Mouse (Mus musculus): Measurements from ENCODE around the gene Cryzl1. TPM values are rescaled to one million over a fixed set of nuclear protein-coding genes. Genes with fewer than 3 reads are reported as not detected.

Cryzl1 gene
- polyA plus RNA-seq, 1 experiment from 2014 or later, result 54.5 TPM

DNA sequence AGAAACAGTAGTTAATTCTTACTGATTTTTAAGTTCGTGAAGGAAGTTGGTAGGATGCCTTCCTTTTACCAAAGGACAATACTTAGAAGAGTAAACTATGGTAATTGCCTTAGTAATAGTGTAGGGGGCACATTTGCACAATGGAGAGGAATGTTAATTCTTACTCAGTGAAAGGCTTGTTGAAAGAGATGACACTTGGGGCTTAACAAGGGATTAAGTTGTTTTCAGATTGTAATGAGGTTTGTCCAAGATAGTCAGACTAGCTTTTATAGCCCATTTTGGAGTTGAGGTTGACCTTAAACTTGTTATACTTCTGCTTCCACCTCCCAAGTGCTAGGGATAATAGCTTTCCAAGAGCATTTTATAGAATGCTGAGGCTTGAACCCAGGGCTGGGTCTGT, 67.4 kb downstream of the Cryzl1 start:
- Histone ChIP-seq H3K27me3 (ENCODE audit: control insufficient read depth, insufficient read depth, low read length) (no peaks in the 10 kb centered on the region), H3K9me3 (replicated peaks; ENCODE audit: control insufficient read depth, low read length) (no peaks in the 10 kb centered on the region), H3K4me3 (ENCODE audit: low read depth, low read length) (no peak overlapping the region), H3K4me2 (no peak overlapping the region), H3K27ac (ENCODE audit: low read depth, low read length) (no peak overlapping the region), H3K36me3 (ENCODE audit: control insufficient read depth, insufficient read depth, low read length) (peaks cover 75% of the 10 kb centered on the region), H3K4me1 (ENCODE audit: control insufficient read depth, insufficient read depth, low read length) (no peaks in the 10 kb centered on the region), H3K9ac (ENCODE audit: low read depth, low read length) (no peak overlapping the region)
- 80% methylated on average over 1 of the region's 1 CpGs for WGBS (ENCODE audit: insufficient replicate concordance)
- ATAC-seq (replicated peaks; ENCODE audit: insufficient number of reproducible peaks, low FRiP score, low TSS enrichment), result no peak

DNA sequence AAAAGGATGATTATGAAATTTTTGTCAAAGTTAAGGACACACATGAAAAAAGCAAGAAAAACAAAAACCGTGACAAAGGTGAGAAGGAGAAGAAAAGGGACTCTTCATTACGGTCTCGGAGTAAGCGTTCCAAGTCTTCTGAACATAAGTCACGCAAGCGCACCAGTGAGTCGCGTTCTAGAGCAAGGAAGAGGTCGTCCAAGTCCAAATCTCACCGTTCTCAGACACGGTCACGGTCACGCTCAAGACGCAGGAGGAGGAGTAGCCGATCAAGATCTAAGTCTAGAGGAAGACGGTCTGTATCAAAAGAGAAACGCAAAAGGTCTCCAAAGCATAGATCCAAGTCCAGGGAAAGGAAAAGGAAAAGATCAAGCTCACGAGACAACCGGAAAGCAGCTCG, 69.0 kb downstream of the Cryzl1 start:
- H3K9me3 ChIP-seq (replicated peaks; ENCODE audit: control insufficient read depth, low read length), result no peaks in the 10 kb centered on the region

DNA sequence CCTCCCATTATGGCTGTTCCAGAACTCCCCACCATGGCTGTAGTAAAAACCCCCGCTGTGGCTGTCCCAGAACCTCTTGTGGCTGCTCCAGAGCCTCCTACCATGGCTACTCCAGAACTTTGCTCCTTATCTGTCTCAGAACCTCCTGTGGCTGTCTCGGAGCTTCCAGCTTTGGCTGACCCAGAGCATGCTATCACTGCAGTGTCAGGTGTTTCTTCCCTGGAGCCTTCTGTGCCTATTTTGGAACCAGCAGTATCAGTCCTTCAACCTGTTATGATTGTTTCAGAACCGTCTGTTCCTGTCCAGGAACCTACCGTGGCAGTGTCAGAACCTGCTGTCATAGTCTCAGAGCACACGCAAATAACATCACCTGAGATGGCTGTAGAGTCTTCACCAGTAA, 70.3 kb downstream of the Cryzl1 start:
- Histone ChIP-seq H3K4me3 (ENCODE audit: low read depth, low read length) (no peak overlapping the region), H3K36me3 (ENCODE audit: control insufficient read depth, insufficient read depth, low read length) (peaks cover 74% of the 10 kb centered on the region), H3K27me3 (ENCODE audit: control insufficient read depth, insufficient read depth, low read length) (no peaks in the 10 kb centered on the region), H3K27ac (ENCODE audit: low read depth, low read length) (no peak overlapping the region), H3K4me2 (no peak overlapping the region), H3K9ac (ENCODE audit: low read depth, low read length) (no peak overlapping the region), H3K4me1 (ENCODE audit: control insufficient read depth, insufficient read depth, low read length) (no peaks in the 10 kb centered on the region), H3K9me3 (replicated peaks; ENCODE audit: control insufficient read depth, low read length) (no peaks in the 10 kb centered on the region)
- 84% methylated on average over 5 of the region's 5 CpGs for WGBS (ENCODE audit: insufficient replicate concordance)
- ATAC-seq (replicated peaks; ENCODE audit: insufficient number of reproducible peaks, low FRiP score, low TSS enrichment), result no peak

More for the DNA sequence above, 69.0 kb downstream of the Cryzl1 start:
- Histone ChIP-seq H3K27ac (ENCODE audit: low read depth, low read length) (no peak overlapping the region), H3K9ac (ENCODE audit: low read depth, low read length) (no peak overlapping the region), H3K4me1 (ENCODE audit: control insufficient read depth, insufficient read depth, low read length) (no peaks in the 10 kb centered on the region), H3K27me3 (ENCODE audit: control insufficient read depth, insufficient read depth, low read length) (no peaks in the 10 kb centered on the region), H3K4me2 (no peak overlapping the region), H3K36me3 (ENCODE audit: control insufficient read depth, insufficient read depth, low read length) (peaks cover 77% of the 10 kb centered on the region), H3K4me3 (ENCODE audit: low read depth, low read length) (no peak overlapping the region)
- 96% methylated on average over 20 of the region's 20 CpGs for WGBS (ENCODE audit: insufficient replicate concordance)
- no peak for ATAC-seq (replicated peaks; ENCODE audit: insufficient number of reproducible peaks, low FRiP score, low TSS enrichment)

DNA sequence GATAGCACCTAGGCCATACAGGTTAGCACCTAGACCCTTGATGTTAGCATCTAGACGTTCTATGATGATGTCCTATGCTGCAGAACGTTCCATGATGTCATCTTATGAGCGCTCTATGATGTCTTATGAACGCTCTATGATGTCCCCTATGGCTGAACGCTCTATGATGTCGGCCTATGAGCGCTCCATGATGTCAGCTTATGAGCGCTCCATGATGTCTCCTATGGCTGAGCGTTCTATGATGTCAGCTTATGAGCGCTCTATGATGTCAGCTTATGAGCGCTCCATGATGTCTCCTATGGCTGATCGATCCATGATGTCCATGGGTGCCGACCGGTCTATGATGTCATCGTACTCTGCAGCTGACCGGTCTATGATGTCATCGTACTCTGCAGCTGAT, 71.5 kb downstream of the Cryzl1 start:
- Histone ChIP-seq H3K4me3 (ENCODE audit: low read depth, low read length) (no peak overlapping the region), H3K27me3 (ENCODE audit: control insufficient read depth, insufficient read depth, low read length) (no peaks in the 10 kb centered on the region), H3K27ac (ENCODE audit: low read depth, low read length) (no peak overlapping the region), H3K36me3 (ENCODE audit: control insufficient read depth, insufficient read depth, low read length) (peaks cover 73% of the 10 kb centered on the region), H3K4me1 (ENCODE audit: control insufficient read depth, insufficient read depth, low read length) (no peaks in the 10 kb centered on the region), H3K4me2 (no peak overlapping the region), H3K9me3 (replicated peaks; ENCODE audit: control insufficient read depth, low read length) (no peaks in the 10 kb centered on the region), H3K9ac (ENCODE audit: low read depth, low read length) (no peak overlapping the region)
- no peak for ATAC-seq (replicated peaks; ENCODE audit: insufficient number of reproducible peaks, low FRiP score, low TSS enrichment)
- WGBS (ENCODE audit: insufficient replicate concordance), result 97% methylated on average over 17 of the region's 17 CpGs

DNA sequence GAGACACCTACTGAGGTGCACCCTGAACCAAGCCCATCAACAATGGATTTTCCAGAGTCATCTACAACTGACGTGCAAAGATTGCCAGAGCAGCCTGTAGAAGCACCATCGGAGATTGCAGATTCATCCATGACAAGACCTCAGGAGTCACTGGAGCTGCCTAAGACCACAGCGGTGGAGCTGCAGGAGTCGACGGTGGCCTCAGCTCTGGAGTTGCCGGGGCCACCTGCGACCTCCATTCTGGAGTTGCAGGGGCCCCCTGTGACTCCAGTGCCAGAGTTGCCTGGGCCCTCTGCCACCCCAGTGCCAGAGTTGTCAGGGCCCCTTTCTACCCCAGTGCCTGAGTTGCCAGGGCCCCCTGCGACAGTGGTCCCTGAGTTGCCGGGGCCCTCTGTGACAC, 73.5 kb downstream of the Cryzl1 start:
- H3K4me2 ChIP-seq, result no peak overlapping the region
- 93% methylated on average over 9 of the region's 9 CpGs for WGBS (ENCODE audit: insufficient replicate concordance)

DNA sequence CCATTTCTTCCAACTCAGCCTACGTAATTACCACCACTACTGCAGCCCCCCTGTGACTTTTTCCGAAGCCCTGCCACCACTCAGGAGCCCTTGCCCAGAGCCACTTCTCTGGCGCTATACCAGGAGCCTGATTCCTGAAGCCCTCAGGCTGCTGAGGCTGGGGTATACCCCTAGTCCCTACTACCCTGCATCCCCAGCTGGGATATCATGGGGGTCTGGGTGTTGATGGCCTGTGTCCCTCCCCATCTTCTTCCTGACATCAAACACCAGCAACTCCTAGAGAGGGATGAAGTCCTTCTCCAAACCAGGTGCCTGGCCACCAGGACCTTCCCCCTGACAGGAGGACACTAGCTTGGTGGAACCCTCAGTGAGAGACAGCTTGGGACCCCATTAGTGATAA, 76.6 kb downstream of the Cryzl1 start:
- peaks cover 35% of the 10 kb centered on the region for H3K36me3 ChIP-seq (ENCODE audit: control insufficient read depth, insufficient read depth, low read length)

More for the DNA sequence above, 73.5 kb downstream of the Cryzl1 start:
- Histone ChIP-seq H3K4me3 (ENCODE audit: low read depth, low read length) (no peak overlapping the region), H3K27ac (ENCODE audit: low read depth, low read length) (no peak overlapping the region), H3K36me3 (ENCODE audit: control insufficient read depth, insufficient read depth, low read length) (peaks cover 66% of the 10 kb centered on the region), H3K27me3 (ENCODE audit: control insufficient read depth, insufficient read depth, low read length) (no peaks in the 10 kb centered on the region), H3K9me3 (replicated peaks; ENCODE audit: control insufficient read depth, low read length) (no peaks in the 10 kb centered on the region), H3K9ac (ENCODE audit: low read depth, low read length) (no peak overlapping the region), H3K4me1 (ENCODE audit: control insufficient read depth, insufficient read depth, low read length) (no peaks in the 10 kb centered on the region)
- no peak for ATAC-seq (replicated peaks; ENCODE audit: insufficient number of reproducible peaks, low FRiP score, low TSS enrichment)

DNA sequence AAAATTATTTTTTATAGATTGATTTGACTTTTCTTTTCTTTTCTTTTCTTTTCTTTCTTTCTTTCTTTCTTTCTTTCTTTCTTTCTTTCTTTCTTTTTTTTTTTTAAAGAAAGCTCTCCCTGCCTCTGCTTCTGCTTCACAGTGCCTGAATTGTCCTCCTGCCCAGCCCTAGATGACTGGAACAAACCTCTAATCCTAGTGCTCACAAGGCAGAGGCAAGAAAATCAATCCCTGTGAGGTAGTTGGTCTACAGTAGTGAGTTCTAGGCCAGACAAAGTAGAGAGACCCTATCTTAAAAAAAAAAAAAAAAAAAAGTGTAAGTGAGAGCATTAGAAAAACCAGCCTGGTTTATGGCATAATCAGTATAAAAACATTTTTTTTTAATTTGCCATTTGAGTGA, 79.0 kb downstream of the Cryzl1 start:
- no peak for ATAC-seq (replicated peaks; ENCODE audit: insufficient number of reproducible peaks, low FRiP score, low TSS enrichment)
- no peaks in the 10 kb centered on the region for H3K27me3 ChIP-seq (ENCODE audit: control insufficient read depth, insufficient read depth, low read length)
- H3K36me3 ChIP-seq (ENCODE audit: control insufficient read depth, insufficient read depth, low read length), result peaks cover 11% of the 10 kb centered on the region
- no peaks in the 10 kb centered on the region for H3K9me3 ChIP-seq (replicated peaks; ENCODE audit: control insufficient read depth, low read length)
- no peak overlapping the region for H3K27ac ChIP-seq (ENCODE audit: low read depth, low read length)
- no peak overlapping the region; the same call in 1 of the 2 replicates for H3K4me2 ChIP-seq
- no peak overlapping the region for H3K4me3 ChIP-seq (ENCODE audit: low read depth, low read length)
- H3K4me1 ChIP-seq (ENCODE audit: control insufficient read depth, insufficient read depth, low read length), result peaks cover 4% of the 10 kb centered on the region; the same call in 1 of the 2 replicates
- H3K9ac ChIP-seq (ENCODE audit: low read depth, low read length), result no peak overlapping the region

More for the DNA sequence above, 76.6 kb downstream of the Cryzl1 start:
- H3K9ac ChIP-seq (ENCODE audit: low read depth, low read length), result peak overlapping the region; percentile 10; the same call in 1 of the 2 replicates
- H3K4me1 ChIP-seq (ENCODE audit: control insufficient read depth, insufficient read depth, low read length), result peaks cover 3% of the 10 kb centered on the region; the same call in 1 of the 2 replicates
- WGBS (ENCODE audit: insufficient replicate concordance), result 88% methylated on average over 3 of the region's 3 CpGs
- no peaks in the 10 kb centered on the region for H3K9me3 ChIP-seq (replicated peaks; ENCODE audit: control insufficient read depth, low read length)
- no peak overlapping the region for H3K4me2 ChIP-seq
- no peak for ATAC-seq (replicated peaks; ENCODE audit: insufficient number of reproducible peaks, low FRiP score, low TSS enrichment)
- no peak overlapping the region for H3K4me3 ChIP-seq (ENCODE audit: low read depth, low read length)
- no peaks in the 10 kb centered on the region for H3K27me3 ChIP-seq (ENCODE audit: control insufficient read depth, insufficient read depth, low read length)
- no peak overlapping the region for H3K27ac ChIP-seq (ENCODE audit: low read depth, low read length)

DNA sequence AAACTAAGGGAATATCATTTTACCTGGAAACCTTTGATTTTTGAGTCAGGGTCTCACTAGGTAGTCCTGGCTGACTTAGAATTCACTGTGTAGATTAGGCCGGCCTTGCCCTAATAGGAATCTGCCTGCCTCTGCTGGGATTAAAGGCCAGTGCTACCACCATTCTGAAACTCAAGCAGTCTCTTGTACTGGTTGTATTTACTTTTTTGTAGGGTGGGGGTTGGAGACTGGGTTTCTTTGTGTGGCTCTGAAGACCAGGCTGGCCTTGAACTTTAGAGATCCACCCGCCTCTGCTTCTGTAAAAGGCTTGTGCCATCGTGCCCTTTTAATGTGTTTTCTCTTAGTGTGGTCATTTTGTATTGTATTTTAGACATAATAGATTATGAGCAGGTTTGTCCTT, 79.5 kb downstream of the Cryzl1 start:
- no peak overlapping the region for H3K9ac ChIP-seq (ENCODE audit: low read depth, low read length)

DNA sequence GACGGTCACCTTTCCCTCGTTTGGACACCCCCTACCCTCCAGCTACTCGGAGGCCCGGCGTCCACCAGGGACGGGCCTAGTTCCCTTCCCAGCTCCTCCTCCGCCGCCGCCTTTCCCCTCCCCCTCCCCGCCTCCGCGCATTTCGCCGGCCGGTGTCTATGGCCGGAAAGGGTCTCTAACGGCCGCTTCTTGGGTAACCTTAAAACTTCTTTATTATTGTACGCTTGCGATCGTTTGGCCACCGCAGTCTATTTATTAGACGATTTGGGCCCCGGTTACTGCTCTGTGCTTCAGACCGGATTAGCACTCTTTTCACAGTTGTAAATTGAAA, 80.6 kb downstream of the Cryzl1 start:
- Histone ChIP-seq H3K4me1 (ENCODE audit: control insufficient read depth, insufficient read depth, low read length) (peaks cover 5% of the 10 kb centered on the region; the same call in 1 of the 2 replicates), H3K9ac (ENCODE audit: low read depth, low read length) (peak overlapping the region; percentile 95), H3K27me3 (ENCODE audit: control insufficient read depth, insufficient read depth, low read length) (no peaks in the 10 kb centered on the region), H3K4me3 (ENCODE audit: low read depth, low read length) (peak overlapping the region; percentile 87), H3K36me3 (ENCODE audit: control insufficient read depth, insufficient read depth, low read length) (peaks cover 7% of the 10 kb centered on the region), H3K27ac (ENCODE audit: low read depth, low read length) (peak overlapping the region; percentile 99), H3K9me3 (replicated peaks; ENCODE audit: control insufficient read depth, low read length) (no peaks in the 10 kb centered on the region), H3K4me2 (peak overlapping the region; percentile 81)
- WGBS (ENCODE audit: insufficient replicate concordance), result under 1% methylated on average over 25 of the region's 25 CpGs
- peak; percentile 72 for ATAC-seq (replicated peaks; ENCODE audit: insufficient number of reproducible peaks, low FRiP score, low TSS enrichment)

More for the DNA sequence above, 79.5 kb downstream of the Cryzl1 start:
- no peak for ATAC-seq (replicated peaks; ENCODE audit: insufficient number of reproducible peaks, low FRiP score, low TSS enrichment)
- Histone ChIP-seq H3K27ac (ENCODE audit: low read depth, low read length) (no peak overlapping the region), H3K36me3 (ENCODE audit: control insufficient read depth, insufficient read depth, low read length) (peaks cover 9% of the 10 kb centered on the region), H3K27me3 (ENCODE audit: control insufficient read depth, insufficient read depth, low read length) (no peaks in the 10 kb centered on the region), H3K4me1 (ENCODE audit: control insufficient read depth, insufficient read depth, low read length) (peaks cover 5% of the 10 kb centered on the region; the same call in 1 of the 2 replicates), H3K9me3 (replicated peaks; ENCODE audit: control insufficient read depth, low read length) (no peaks in the 10 kb centered on the region), H3K4me2 (peak overlapping the region; percentile 70), H3K4me3 (ENCODE audit: low read depth, low read length) (peak overlapping the region; percentile 87)
- 68% methylated on average over 3 of the region's 3 CpGs for WGBS (ENCODE audit: insufficient replicate concordance)
